Comparison of ENCODE assay signal across 8 mouse cellular contexts in the genomic region with DNA sequence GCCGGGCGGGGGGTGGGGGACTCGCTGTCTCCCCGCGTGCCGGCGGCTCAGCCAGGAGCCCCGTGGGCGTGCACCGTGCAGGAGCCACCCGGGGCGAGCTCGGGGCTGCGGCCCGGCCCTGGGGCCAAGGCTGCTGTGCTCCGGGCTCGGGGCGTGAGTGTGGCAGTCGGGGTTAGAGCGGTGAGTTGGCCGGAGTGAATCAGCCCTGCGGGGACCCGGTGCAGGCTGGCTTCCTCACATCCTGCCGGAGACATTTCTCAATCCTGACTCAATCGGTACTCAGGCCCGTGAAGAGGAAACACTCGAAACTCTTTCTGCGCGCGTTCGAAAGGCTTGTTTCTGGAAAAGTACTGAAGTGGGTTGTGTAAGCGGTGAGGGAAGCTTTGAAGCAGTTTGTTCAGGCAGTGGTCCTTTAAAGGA. TPM values are rescaled to one million over a fixed set of nuclear protein-coding genes. Genes with fewer than 3 reads are reported as not detected.
A peak's percentile ranks its signal among the peaks of the same experiment; 100 is the strongest.
DNase-seq lines count a peak whose midpoint lies in the region; ATAC-seq and TF ChIP-seq lines count a peak whose summit lies in the region.

No protein-coding gene starts in this region.

- peak overlapping the region; percentile 85 for H3K4me3 ChIP-seq in gastrocnemius, adult 2 months
- H3K4me3 ChIP-seq in MEL (ENCODE audit: control insufficient read depth in 1 of 2, insufficient read depth in 1 of 2, low read depth in 2 of 2, low read length in 2 of 2): peak overlapping the region; percentile 91 to 98
- H3K4me3 ChIP-seq in forebrain, embryonic 11.5 days (ENCODE audit: low read depth, low read length): peak overlapping the region; percentile 100
- H3K4me3 ChIP-seq in midbrain, embryonic 10.5 days: peak overlapping the region; percentile 97

- peak overlapping the region; percentile 89 for H3K9ac ChIP-seq in MEL (ENCODE audit: control insufficient read depth, low read depth, low read length, poor library complexity, severe bottlenecking)
- H3K9ac ChIP-seq in forebrain, embryonic 11.5 days (ENCODE audit: low read length): peak overlapping the region; percentile 92

- H3K27ac ChIP-seq in gastrocnemius, adult 2 months: peak overlapping the region; percentile 95
- H3K27ac ChIP-seq in MEL (ENCODE audit: control insufficient read depth, low read depth, low read length): peak overlapping the region; percentile 62
- H3K27ac ChIP-seq in forebrain, embryonic 11.5 days (ENCODE audit: low read depth, low read length): 0 out of 2 replicates have a peak overlapping the region, but pooled peaks have one; percentile 7
- peak overlapping the region; percentile 89 for H3K27ac ChIP-seq in midbrain, embryonic 10.5 days (replicated peaks)

- H3K4me2 ChIP-seq in forebrain, embryonic 11.5 days (ENCODE audit: low read depth, low read length, severe bottlenecking): peak overlapping the region; percentile 60

- TF ChIP-seq POLR2A in MEL (IDR thresholded peaks at IDR 0.05; ENCODE audit: control insufficient read depth in 1 of 2, insufficient read depth in 1 of 2, low read depth in 1 of 2, low read length in 2 of 2, poor library complexity in 1 of 2): no peak; a peak in 1 of 4 replicates

- H3K27me3 ChIP-seq in MEL (ENCODE audit: control insufficient read depth in 1 of 2, insufficient read depth in 2 of 2, low read length in 2 of 2): peaks cover 7 to 14% of the 10 kb centered on the region in 2 experiments
- no peaks in the 10 kb centered on the region for H3K27me3 ChIP-seq in forebrain, embryonic 11.5 days (ENCODE audit: control insufficient read depth, insufficient read depth, low read length)
- no peaks in the 10 kb centered on the region for H3K27me3 ChIP-seq in midbrain, embryonic 10.5 days (ENCODE audit: low read depth, poor library complexity, severe bottlenecking)

- no peaks in the 10 kb centered on the region for H3K9me3 ChIP-seq in MEL (replicated peaks; ENCODE audit: insufficient read depth, low read length)
- no peaks in the 10 kb centered on the region for H3K9me3 ChIP-seq in forebrain, embryonic 11.5 days (ENCODE audit: control insufficient read depth, low read length)
- H3K9me3 ChIP-seq in midbrain, embryonic 10.5 days (replicated peaks): no peaks in the 10 kb centered on the region

- no peak for TF ChIP-seq CTCF in gastrocnemius, adult 2 months (IDR thresholded peaks at IDR 0.05)
- TF ChIP-seq CTCF in MEL (IDR thresholded peaks at IDR 0.05 in 2 of 3, conservative IDR thresholded peaks at IDR 0.05 in 1 of 3; ENCODE audit: control insufficient read depth in 1 of 3, insufficient read depth in 1 of 3, low read depth in 2 of 3, low read length in 3 of 3, poor library complexity in 1 of 3, severe bottlenecking in 1 of 3): no peak

- H3K79me2 ChIP-seq in MEL (ENCODE audit: control insufficient read depth, insufficient read depth, low read length, poor library complexity): peaks cover 54% of the 10 kb centered on the region

- DNase-seq in gastrocnemius, adult 2 months: no peak
- DNase-seq in gastrocnemius, postnatal 36 days: no peak
- peak; percentile 67 for DNase-seq in MEL (ENCODE audit: low read depth, low spot score)
- DNase-seq in forebrain, embryonic 11.5 days (ENCODE audit: low spot score): no peak
- peak; percentile 35 to 64 for DNase-seq in kidney, postnatal 4 days
- DNase-seq in midbrain, embryonic 10.5 days (ENCODE audit: low spot score): no peak
- no peak for DNase-seq in frontal cortex, postnatal 10 days (ENCODE audit: low spot score in 2 of 2)
- DNase-seq in embryo, embryonic 11 days: no peak

- no peak for TF ChIP-seq EP300 in MEL (IDR thresholded peaks at IDR 0.05; ENCODE audit: low read depth in 1 of 2, low read length in 2 of 2)

- peaks cover 0 to 34% of the 10 kb centered on the region in 2 experiments; a peak in 2 of 4 replicates for H3K36me3 ChIP-seq in MEL (ENCODE audit: control insufficient read depth in 1 of 2, insufficient read depth in 2 of 2, low read length in 2 of 2)
- no peaks in the 10 kb centered on the region for H3K36me3 ChIP-seq in forebrain, embryonic 11.5 days (ENCODE audit: control insufficient read depth, insufficient read depth, low read length)
- no peaks in the 10 kb centered on the region for H3K36me3 ChIP-seq in midbrain, embryonic 10.5 days

- under 1% methylated on average over 31 of the region's 32 CpGs for WGBS in forebrain, embryonic 11.5 days
- whole genome bisulfite sequencing in midbrain, embryonic 10.5 days: 0% methylated on average over 32 of the region's 32 CpGs

- intact Hi-C loops in gastrocnemius, adult 2 months (cut with DNase I): no loop called here
- intact Hi-C loops in gastrocnemius, postnatal 36 days (cut with DNase I): no loop called here

- peak; percentile 73; the same call in 1 of the 2 replicates for ATAC-seq in forebrain, embryonic 11.5 days (replicated peaks; ENCODE audit: low FRiP score)

- TF ChIP-seq RAD21 in MEL (IDR thresholded peaks at IDR 0.05; ENCODE audit: low read depth, low read length): no peak

- H3K4me1 ChIP-seq in MEL (ENCODE audit: control insufficient read depth in 1 of 2, insufficient read depth in 2 of 2, low read length in 2 of 2): peaks cover 13 to 43% of the 10 kb centered on the region in 2 experiments
- H3K4me1 ChIP-seq in forebrain, embryonic 11.5 days (replicated peaks; ENCODE audit: control insufficient read depth, insufficient read depth, low read length): peaks cover 10% of the 10 kb centered on the region; the same call in 1 of the 2 replicates
- H3K4me1 ChIP-seq in midbrain, embryonic 10.5 days: peaks cover 58% of the 10 kb centered on the region

TF ChIP-seq in MEL, 35 proteins besides CTCF, POLR2A, EP300 and RAD21:
- 0 out of 2 replicates have a peak, but pooled peaks have one; percentile 25 for TF ChIP-seq SIN3A (IDR thresholded peaks at IDR 0.05; ENCODE audit: low read length)
- TF ChIP-seq JUND (IDR thresholded peaks at IDR 0.05; ENCODE audit: low read depth, low read length): no peak
- TF ChIP-seq TBP (IDR thresholded peaks at IDR 0.05; ENCODE audit: low read depth, low read length): no peak
- TF ChIP-seq ZNF384 (IDR thresholded peaks at IDR 0.05; ENCODE audit: low read depth, low read length): no peak
- no peak for TF ChIP-seq GABPA (IDR thresholded peaks at IDR 0.05; ENCODE audit: low read depth, low read length)
- no peak for TF ChIP-seq POLR2AphosphoS5 (IDR thresholded peaks at IDR 0.05; ENCODE audit: borderline replicate concordance, low read depth, low read length)
- no peak for TF ChIP-seq KAT2A (conservative IDR thresholded peaks at IDR 0.05; ENCODE audit: low read depth, low read length)
- TF ChIP-seq MXI1 (IDR thresholded peaks at IDR 0.05; ENCODE audit: low read depth, low read length): peak; percentile 90
- 0 out of 2 replicates have a peak, but pooled peaks have one; percentile 76 for TF ChIP-seq UBTF (IDR thresholded peaks at IDR 0.05; ENCODE audit: borderline replicate concordance, insufficient read depth, low read depth, low read length)
- TF ChIP-seq USF1 (IDR thresholded peaks at IDR 0.05; ENCODE audit: low read depth, low read length): no peak
- TF ChIP-seq MYB (IDR thresholded peaks at IDR 0.05; ENCODE audit: low read depth, low read length): no peak
- TF ChIP-seq NELFE (IDR thresholded peaks at IDR 0.05; ENCODE audit: low read depth, low read length): no peak

RNA-seq across cellular contexts. Expression of gene Pgs1, which starts 0.9 kb away (rescaled TPM):
- 10 to 100 TPM; 17.2 to 18.0 TPM for total RNA-seq in gastrocnemius, adult 2 months (2021)
- total RNA-seq in gastrocnemius, postnatal 36 days (2021): 10 to 100 TPM; 17.9 to 18.9 TPM
- 55.7 and 61.6 TPM in 2 replicates for total RNA-seq in MEL (2012; rRNA removed)
- polyA plus RNA-seq in MEL (2012; ENCODE audit: insufficient read depth in 1 of 2, insufficient read length in 2 of 2, low read depth in 1 of 2, low replicate concordance in 2 of 2, missing spikeins in 1 of 2): 10 to 100 TPM in 1 of 2 experiments, not detected in 1; 48.6 TPM
- polyA plus RNA-seq in forebrain, embryonic 11.5 days (2014; fragmentation: Nextera tagmentation; extraction: Ambion mirVana): 43.4 and 45.7 TPM in 2 replicates
- 45.0 and 46.3 TPM in 2 replicates for polyA plus RNA-seq in midbrain, embryonic 10.5 days (2016; fragmentation: Nextera tagmentation; extraction: Ambion mirVana)

RNA-seq across cellular contexts. Expression of gene Socs3, which starts 17.2 kb away (rescaled TPM):
- 10 to 100 TPM in 1 of 2 experiments, 1 to 10 TPM in 1; 1.7 to 10.1 TPM for total RNA-seq in gastrocnemius, adult 2 months (2021)
- total RNA-seq in gastrocnemius, postnatal 36 days (2021): 1 to 10 TPM; 1.8 to 4.7 TPM
- total RNA-seq in MEL (2012; rRNA removed): 0.95 and 0.96 TPM in 2 replicates
- 1 to 10 TPM in 1 of 2 experiments, not detected in 1; 1.9 TPM for polyA plus RNA-seq in MEL (2012; ENCODE audit: insufficient read depth in 1 of 2, insufficient read length in 2 of 2, low read depth in 1 of 2, low replicate concordance in 2 of 2, missing spikeins in 1 of 2)
- polyA plus RNA-seq in forebrain, embryonic 11.5 days (2014; fragmentation: Nextera tagmentation; extraction: Ambion mirVana): 5.4 and 5.9 TPM in 2 replicates
- 14.1 and 14.3 TPM in 2 replicates for polyA plus RNA-seq in midbrain, embryonic 10.5 days (2016; fragmentation: Nextera tagmentation; extraction: Ambion mirVana)

Comparison
In these comparisons a context has a peak if more than half of its experiments do, and no peak if none do; other contexts are left out.
1. DNase-seq: peak in MEL (single experiment) and kidney, postnatal 4 days (2 of 2); none in gastrocnemius, adult 2 months (single experiment), gastrocnemius, postnatal 36 days (0 of 2), forebrain, embryonic 11.5 days (single experiment), midbrain, embryonic 10.5 days (single experiment), frontal cortex, postnatal 10 days (0 of 2) and embryo, embryonic 11 days (single experiment).
2. H3K27ac ChIP-seq: peak in every context shown above with its lines; median percentile 95 in gastrocnemius, adult 2 months; 89 in midbrain, embryonic 10.5 days; 62 in MEL; 7 in forebrain, embryonic 11.5 days.
3. Peak in every context shown above with its lines, with median percentiles within 50 percentile points of each other: H3K4me3 ChIP-seq.